Mouse (Mus musculus) kidney, postnatal 0 days (tissue): Measurements from ENCODE around the gene Tdrd7. TPM values are rescaled to one million over a fixed set of nuclear protein-coding genes. Genes with fewer than 3 reads are reported as not detected.

Experiments used
- ATAC-seq: fragments of 200-750 bp; cut with Nextera tagmentation; replicated peaks from 2 replicates; pipeline ENCODE4 v1.8.0; 2017; ENCODE audit warnings: low read depth, moderate number of reproducible peaks, moderate TSS enrichment, moderate library complexity; ENCODE audit not compliant: low FRiP score
- DNase-seq: peaks from one replicate; pipeline ENCODE4 v3.0.0-alpha.2; 2016; ENCODE audit warnings: low spot score
- H3K27ac ChIP-seq: fragments of 300-500 bp; sonication (generic); 2 replicates; pipeline ENCODE4 v1.5.1; 2014; ENCODE audit warnings: mild to moderate bottlenecking
- H3K27me3 ChIP-seq: fragments of 300-500 bp; sonication (generic); 2 replicates; pipeline ENCODE4 v1.6.1; 2014; ENCODE audit warnings: low read length, mixed read lengths; ENCODE audit not compliant: insufficient read depth
- H3K36me3 ChIP-seq: fragments of 300-500 bp; sonication (generic); 2 replicates; pipeline ENCODE4 v1.6.1; 2014; ENCODE audit warnings: low read length, mixed read lengths; ENCODE audit not compliant: insufficient read depth
- H3K4me1 ChIP-seq: fragments of 300-500 bp; sonication (generic); replicated peaks from 2 replicates; pipeline ENCODE4 v1.6.1; 2014; ENCODE audit warnings: antibody characterized with exemption, low read length, mixed read lengths; ENCODE audit not compliant: insufficient read depth
- H3K4me2 ChIP-seq: fragments of 300-500 bp; sonication (generic); 2 replicates; pipeline ENCODE4 v1.6.1; 2014; ENCODE audit warnings: mild to moderate bottlenecking, low read length, moderate library complexity, mixed read lengths
- H3K4me3 ChIP-seq: fragments of 300-500 bp; sonication (generic); replicated peaks from 2 replicates; pipeline ENCODE4 v1.5.1; 2014; ENCODE audit warnings: low read depth, low read length
- H3K9ac ChIP-seq: fragments of 300-500 bp; sonication (generic); 2 replicates; pipeline ENCODE4 v1.6.1; 2014; ENCODE audit warnings: low read depth, low read length
- H3K9me3 ChIP-seq: fragments of 300-500 bp; sonication (generic); replicated peaks from 2 replicates; pipeline ENCODE4 v1.6.1; 2016; ENCODE audit warnings: low read length, inconsistent platforms, mixed read lengths
- CTCF ChIP-seq: IDR thresholded peaks from 2 replicates; pipeline ENCODE4 v1.5.1; 2016; ENCODE audit warnings: antibody characterized with exemption, low read depth, mild to moderate bottlenecking, moderate library complexity
- WGBS: fragments of 180-500 bp; shearing (Covaris S2); extraction: QIAGEN DNeasy Blood & Tissue Kit; methylation state at CpG from one replicate; pipeline ENCODE4 v1.1.7; 2014; 5-methylcytosine and 5-hydroxymethylcytosine counted together
- polyA plus RNA-seq: library from polyadenylated mRNA; unstranded; fragments of >200 nt; fragmentation: Nextera tagmentation; extraction: Ambion mirVana; gene quantifications from 2 replicates; pipeline ENCODE4 v1.2.1, GENCODE M21; 2015

Tdrd7 gene
- polyA plus RNA-seq, 1 experiment from 2014 or later = 25.1 TPM

- Histone ChIP-seq H3K27ac (no peak overlapping the region), H3K27me3 (no peaks in the 10 kb centered on the region), H3K9ac (no peak overlapping the region), H3K4me1 (no peaks in the 10 kb centered on the region; the same call in 1 of the 2 replicates), H3K4me3 (no peak overlapping the region), H3K9me3 (no peaks in the 10 kb centered on the region), H3K36me3 (no peaks in the 10 kb centered on the region), H3K4me2 (no peak overlapping the region)
- TF ChIP-seq CTCF = no peak
- 62% methylated on average over 8 of the region's 8 CpGs for WGBS
- no peak for DNase-seq
- no peak for ATAC-seq
Observed at GRCm38 (mm10) chr4:45947729-45948128, 17.4 kb upstream of the Tdrd7 start.

- H3K27ac ChIP-seq = no peak overlapping the region
Observed at GRCm38 (mm10) chr4:45949109-45949848, 15.9 kb upstream of the Tdrd7 start.

GRCm38 (mm10) chr4:45951830-45952229 lies 13.3 kb upstream of the Tdrd7 start:
- no peak for TF ChIP-seq CTCF
- H3K4me3 ChIP-seq = no peak overlapping the region
- no peaks in the 10 kb centered on the region for H3K9me3 ChIP-seq
- H3K36me3 ChIP-seq = no peaks in the 10 kb centered on the region
- H3K9ac ChIP-seq = no peak overlapping the region
- H3K27ac ChIP-seq = no peak overlapping the region
- no peaks in the 10 kb centered on the region for H3K27me3 ChIP-seq
- H3K4me1 ChIP-seq = no peaks in the 10 kb centered on the region; the same call in 1 of the 2 replicates
- 97% methylated on average over 18 of the region's 18 CpGs for WGBS
- DNase-seq = no peak
- ATAC-seq = no peak
- no peak overlapping the region for H3K4me2 ChIP-seq

More at GRCm38 (mm10) chr4:45949109-45949848, 15.9 kb upstream of the Tdrd7 start:
- peak; percentile 20 for DNase-seq
- H3K4me1 ChIP-seq = no peaks in the 10 kb centered on the region; the same call in 1 of the 2 replicates
- no peaks in the 10 kb centered on the region for H3K36me3 ChIP-seq
- ATAC-seq = no peak
- no peak overlapping the region for H3K9ac ChIP-seq
- H3K9me3 ChIP-seq = no peaks in the 10 kb centered on the region
- H3K4me2 ChIP-seq = no peak overlapping the region
- WGBS = 80% methylated on average over 7 of the region's 7 CpGs
- no peaks in the 10 kb centered on the region for H3K27me3 ChIP-seq
- H3K4me3 ChIP-seq = no peak overlapping the region
- no peak for TF ChIP-seq CTCF

GRCm38 (mm10) chr4:45953025-45953919 lies 11.9 kb upstream of the Tdrd7 start:
- no peak for DNase-seq
- Histone ChIP-seq H3K36me3 (no peaks in the 10 kb centered on the region), H3K27me3 (no peaks in the 10 kb centered on the region), H3K4me2 (no peak overlapping the region), H3K9me3 (no peaks in the 10 kb centered on the region), H3K4me3 (no peak overlapping the region), H3K27ac (no peak overlapping the region), H3K9ac (no peak overlapping the region), H3K4me1 (no peaks in the 10 kb centered on the region; the same call in 1 of the 2 replicates)
- TF ChIP-seq CTCF = no peak
- WGBS = 92% methylated on average over 23 of the region's 23 CpGs
- no peak for ATAC-seq

GRCm38 (mm10) chr4:45955235-45955634 lies 9.9 kb upstream of the Tdrd7 start:
- DNase-seq (no peak), ATAC-seq (no peak)
- Histone ChIP-seq H3K9ac (no peak overlapping the region), H3K36me3 (no peaks in the 10 kb centered on the region), H3K4me2 (no peak overlapping the region), H3K4me1 (no peaks in the 10 kb centered on the region), H3K27ac (no peak overlapping the region), H3K27me3 (no peaks in the 10 kb centered on the region), H3K9me3 (no peaks in the 10 kb centered on the region), H3K4me3 (no peak overlapping the region)
- 91% methylated on average over 4 of the region's 4 CpGs for WGBS
- TF ChIP-seq CTCF = no peak

GRCm38 (mm10) chr4:45956131-45956530 lies 9.0 kb upstream of the Tdrd7 start:
- H3K9me3 ChIP-seq = no peaks in the 10 kb centered on the region
- no peaks in the 10 kb centered on the region for H3K36me3 ChIP-seq
- H3K27me3 ChIP-seq = no peaks in the 10 kb centered on the region
- H3K4me2 ChIP-seq = no peak overlapping the region
- WGBS = 92% methylated on average over 8 of the region's 8 CpGs
- H3K4me1 ChIP-seq = no peaks in the 10 kb centered on the region
- no peak overlapping the region for H3K4me3 ChIP-seq
- TF ChIP-seq CTCF = no peak
- DNase-seq = no peak
- no peak overlapping the region for H3K27ac ChIP-seq
- no peak overlapping the region for H3K9ac ChIP-seq
- ATAC-seq = no peak
